Mouse (Mus musculus) kidney, adult 8-10 months (tissue): Measurements from ENCODE around the gene Dact3.

ENCODE experiments used
- DNase-seq, 2 experiments: peaks; one replicate each; pipeline ENCODE4 v3.0.0; 2022

Gene Dact3

DNA sequence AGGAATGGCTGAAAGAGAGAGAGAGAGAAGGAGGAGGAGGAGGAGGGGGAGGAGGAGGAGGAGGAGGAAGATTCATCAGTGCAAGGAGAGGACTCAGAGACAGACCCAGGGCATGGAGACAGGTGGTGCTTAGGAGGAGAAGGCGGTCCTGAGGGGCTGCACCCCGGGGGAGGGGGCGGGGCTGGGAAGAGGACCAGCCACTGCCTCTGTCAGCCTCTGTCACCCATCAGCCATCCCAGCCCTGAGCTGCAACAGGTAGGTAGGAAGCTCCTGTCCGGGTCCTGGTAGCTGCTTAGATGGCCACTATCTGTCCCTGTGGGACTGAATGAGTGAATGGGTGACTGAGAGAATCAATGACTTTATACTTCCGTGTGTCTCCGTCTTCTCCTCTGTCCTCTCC is 18.5 kb downstream of the Dact3 start:
- no peak for DNase-seq

DNA sequence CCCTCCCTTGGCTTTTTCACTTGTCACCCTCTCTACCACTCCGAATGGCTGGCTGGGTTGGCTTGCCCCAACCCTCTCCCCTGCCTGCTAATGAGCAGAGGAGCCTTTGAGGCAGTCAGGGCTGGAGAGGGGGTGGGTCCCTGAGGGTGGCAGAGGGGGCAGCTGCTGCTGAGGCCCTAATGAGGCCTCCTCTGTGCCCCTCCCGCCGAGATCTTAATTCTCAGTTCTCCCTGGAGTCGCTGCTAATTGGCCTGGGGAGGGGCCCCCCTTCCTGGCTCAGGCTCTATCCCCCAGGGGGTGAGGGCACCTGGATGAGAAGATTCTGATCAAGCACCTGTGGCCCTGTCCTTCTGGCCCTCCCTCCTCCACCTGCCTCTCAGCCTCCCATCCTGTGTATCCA is 19.2 kb downstream of the Dact3 start:
- DNase-seq: no peak

DNA sequence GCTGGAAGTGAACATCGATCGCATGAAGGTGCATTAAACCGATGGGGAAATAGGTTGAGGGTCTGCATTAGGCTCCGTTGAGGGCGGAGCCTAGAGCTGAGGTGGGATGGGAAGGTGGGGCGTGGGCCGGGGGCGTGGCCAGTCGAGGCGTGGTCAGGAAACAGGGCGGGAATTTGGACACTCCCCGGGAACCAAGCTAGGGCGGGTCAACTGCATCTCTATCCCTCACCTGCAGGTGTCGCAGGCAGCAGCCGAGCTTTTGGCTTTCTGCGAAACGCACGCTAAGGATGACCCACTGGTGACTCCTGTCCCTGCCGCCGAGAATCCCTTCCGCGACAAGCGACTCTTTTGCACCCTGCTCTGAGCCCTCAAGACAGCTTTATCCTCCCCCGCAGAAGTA is 19.9 kb downstream of the Dact3 start:
- DNase-seq: peak; percentile 56 to 75

DNA sequence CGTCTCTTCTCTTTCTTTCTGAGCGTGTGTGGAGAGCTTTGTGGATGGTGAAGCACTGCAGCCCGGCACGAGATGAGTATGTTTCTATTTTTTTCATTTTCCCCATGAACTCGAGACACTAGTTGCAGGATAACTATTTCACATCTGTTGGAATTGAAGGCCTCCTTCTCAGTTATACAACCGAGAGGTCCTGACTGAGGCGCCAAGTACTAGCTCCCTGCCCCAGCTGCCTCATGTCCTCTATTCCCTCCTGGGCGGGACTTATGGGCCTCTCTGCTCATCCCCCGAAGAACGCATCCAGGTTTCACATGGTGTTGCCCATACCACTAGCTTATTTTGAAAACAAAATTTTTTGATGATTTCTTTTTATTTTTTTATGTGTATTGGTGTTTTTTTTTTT is 20.4 kb downstream of the Dact3 start:
- no peak for DNase-seq

DNA sequence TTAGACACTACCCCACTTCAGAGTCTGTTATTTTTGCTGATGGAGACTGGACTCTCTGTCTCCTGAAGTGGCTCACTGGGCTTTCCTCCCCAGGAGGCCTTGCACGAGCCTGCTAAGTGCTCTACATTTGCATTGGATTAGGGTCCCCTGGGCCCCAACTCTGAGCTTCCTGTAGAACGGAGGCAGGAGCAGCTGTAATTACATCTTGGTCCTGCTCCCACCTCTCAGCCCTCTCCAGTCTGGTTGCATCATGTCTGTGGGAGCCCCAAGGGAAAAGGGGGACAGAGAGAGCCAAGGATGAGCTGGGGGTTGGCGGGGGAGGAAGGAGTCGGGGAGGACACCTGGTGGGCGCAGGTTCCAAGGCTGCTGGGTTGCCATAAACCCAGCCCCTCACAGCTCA is 25.4 kb downstream of the Dact3 start:
- DNase-seq: no peak

DNA sequence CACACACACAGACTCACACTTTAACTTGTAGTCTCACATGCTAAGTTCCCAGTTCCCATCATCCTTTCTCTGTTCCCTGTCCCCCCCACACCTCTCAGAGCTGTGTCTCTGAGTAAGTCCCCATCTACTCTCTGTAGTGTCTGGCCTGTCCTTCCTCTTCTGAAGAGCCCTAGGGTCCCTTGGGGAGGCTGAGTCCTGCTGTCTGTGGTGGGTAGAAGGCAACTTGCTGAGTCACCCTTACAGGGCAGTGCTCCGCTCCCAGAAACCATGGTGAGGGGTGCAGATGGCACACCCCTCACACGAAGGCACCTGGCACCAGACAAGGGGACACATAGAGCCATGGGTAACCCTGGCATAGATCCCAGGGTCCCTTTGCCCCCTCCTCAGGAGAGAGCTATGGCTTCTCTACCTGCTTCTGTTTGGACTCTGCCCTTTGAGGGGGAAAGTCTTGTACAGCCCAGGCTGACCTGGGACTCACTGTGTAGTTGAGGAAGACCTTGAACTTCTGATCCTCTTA is 28.4 kb downstream of the Dact3 start:
- no peak for DNase-seq

DNA sequence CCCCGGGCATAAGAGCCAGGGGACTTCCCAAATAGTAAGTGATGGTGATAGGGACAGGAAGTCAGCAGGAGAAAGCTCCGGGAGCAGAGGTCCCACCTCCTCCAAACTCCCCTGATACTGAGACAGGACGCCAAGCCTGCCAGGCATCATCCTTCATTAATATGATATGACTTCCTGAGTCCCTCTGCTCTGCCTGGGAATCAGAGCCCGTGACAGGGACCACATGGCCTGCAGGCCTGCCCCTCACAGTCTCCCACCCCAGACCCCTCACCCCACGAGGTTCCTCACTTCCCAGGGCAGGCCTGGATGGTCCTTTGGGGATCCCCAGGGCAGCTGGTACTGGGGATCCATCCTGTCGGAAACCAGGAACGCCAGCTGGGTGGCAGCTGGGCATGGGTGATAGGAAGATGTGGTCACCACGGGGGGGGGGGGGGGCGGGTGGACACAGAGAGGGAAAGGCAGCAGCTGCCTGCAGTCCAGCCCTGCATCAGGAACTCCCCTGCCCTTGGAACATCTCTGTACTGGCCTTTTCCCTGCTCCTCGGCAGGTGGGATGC is 29.1 kb downstream of the Dact3 start:
- DNase-seq: no peak

DNA sequence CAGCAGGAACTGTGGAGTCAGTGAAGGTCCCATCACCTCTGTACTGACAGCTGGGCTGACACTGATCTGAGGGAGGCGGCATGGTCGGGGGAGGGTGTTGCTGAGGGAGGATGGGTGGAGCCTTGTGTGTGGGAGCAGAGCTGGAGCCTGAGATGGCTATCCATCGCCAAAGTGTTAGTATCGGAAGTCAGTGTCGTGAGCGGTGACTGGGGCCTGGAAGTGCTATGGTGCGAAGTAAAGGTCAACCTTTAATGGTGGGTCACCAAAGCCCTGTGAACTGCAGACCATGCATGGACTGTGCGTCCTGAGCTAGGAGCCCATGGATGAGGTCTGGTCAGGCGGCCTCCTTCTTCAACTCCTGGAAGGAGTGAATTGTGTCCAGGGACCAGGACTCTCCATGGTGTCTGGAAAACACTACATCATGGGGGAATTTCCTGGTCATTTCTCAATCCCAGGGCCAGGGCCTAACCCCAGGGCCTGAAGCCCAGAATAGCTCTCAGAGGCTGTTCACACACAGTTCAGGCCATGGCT is 30.4 kb downstream of the Dact3 start:
- no peak for DNase-seq

DNA sequence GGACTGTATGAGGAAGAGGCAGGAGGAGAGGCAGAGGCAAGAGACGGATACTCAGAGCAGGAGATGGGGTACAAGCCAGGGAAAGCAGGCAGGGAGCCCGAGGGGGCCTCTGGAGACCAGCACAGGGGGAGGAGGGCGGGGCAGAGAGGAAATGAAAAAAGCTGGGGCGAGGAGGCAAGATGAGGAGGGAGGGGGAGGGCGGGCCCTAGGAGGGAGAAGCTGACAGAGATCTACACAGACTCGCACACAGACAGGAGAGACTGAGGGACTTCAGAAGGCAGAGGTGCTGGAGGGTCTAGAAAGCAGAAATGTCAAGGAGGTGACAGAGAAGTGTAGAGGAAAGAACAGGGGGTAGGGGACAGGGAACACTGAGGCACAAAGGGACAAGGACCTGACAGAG is 31.2 kb downstream of the Dact3 start, which contains the start of gene Ptgir:
Gene Ptgir, plus strand, starts transcription at position 210 of the 400 bp plus-strand sequence.
- DNase-seq: no peak

DNA sequence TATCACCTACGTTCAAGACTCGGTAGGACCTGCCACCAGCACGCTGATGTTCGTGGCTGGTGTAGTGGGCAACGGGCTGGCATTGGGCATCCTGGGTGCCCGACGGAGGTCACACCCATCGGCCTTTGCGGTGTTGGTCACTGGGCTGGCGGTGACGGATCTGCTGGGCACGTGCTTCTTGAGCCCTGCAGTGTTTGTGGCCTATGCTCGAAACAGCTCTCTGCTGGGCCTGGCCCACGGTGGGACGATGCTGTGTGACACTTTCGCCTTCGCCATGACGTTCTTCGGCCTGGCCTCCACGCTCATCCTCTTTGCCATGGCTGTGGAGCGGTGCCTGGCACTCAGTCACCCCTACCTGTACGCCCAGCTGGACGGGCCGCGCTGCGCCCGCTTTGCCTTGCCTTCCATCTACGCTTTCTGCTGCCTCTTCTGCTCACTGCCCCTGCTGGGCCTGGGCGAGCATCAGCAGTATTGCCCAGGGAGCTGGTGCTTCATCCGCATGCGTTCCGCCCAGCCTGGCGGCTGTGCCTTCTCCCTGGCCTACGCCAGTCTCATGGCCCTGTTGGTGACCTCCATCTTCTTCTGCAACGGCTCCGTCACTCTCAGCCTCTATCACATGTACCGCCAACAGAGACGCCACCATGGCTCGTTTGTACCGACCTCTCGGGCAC is 31.9 kb downstream of the Dact3 start:
- no peak for DNase-seq

DNA sequence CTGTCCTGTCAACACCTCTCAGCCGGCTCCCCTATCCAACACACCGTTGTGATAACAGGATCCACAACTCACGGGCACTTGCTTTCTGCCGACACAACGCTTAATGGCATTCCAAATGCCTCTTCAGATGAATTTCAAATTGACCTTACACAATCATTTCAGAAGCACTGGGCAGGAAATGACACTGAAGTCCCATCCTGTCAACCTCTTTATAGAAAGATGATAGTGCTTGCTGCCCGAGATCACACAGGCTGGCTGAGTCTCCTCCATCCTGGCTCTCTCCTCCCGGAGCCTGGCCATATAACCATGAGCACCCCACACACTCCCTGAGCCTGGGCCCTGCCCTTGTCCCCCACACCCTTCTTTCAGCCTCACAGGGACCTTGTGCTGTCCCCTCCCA is 32.7 kb downstream of the Dact3 start:
- no peak for DNase-seq

DNA sequence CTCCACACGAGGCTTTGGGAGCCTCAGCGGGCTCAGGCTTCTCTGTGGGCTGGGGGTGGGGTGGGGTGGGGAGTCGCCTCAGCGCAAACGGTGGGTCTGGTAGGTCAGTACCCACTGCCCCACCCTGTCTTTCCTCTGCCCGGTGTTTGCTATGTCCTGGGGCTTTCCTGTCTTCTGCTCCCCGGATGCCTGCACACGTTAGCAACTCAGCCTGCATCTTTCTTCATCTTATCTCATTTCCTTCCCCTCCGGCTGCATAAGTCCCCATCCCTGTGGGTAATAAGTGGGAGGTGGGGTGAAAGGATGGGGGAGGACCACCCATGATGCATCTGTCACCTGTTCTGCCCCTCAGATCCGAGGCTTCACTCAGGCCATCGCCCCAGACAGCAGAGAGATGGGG is 33.2 kb downstream of the Dact3 start:
- DNase-seq: no peak

DNA sequence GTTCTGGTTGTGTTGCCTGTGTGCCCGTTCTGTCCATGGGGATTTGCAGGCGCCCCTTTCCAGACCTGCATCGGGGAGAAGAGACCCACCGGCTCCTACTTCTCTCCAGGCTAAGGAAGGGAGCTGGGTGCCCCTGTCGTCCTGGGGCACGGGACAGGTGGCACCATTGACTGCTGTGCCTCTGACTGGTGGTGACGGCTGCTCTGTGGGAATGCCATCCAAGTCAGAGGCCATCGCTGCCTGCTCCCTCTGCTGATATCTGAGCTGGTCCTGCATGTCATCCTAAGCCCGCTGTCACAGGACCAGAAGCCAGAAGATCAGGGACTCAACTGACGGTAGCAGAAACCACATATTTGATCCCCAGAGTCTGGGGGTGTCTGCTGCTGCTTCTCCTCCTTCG is 33.7 kb downstream of the Dact3 start:
- DNase-seq: no peak

DNA sequence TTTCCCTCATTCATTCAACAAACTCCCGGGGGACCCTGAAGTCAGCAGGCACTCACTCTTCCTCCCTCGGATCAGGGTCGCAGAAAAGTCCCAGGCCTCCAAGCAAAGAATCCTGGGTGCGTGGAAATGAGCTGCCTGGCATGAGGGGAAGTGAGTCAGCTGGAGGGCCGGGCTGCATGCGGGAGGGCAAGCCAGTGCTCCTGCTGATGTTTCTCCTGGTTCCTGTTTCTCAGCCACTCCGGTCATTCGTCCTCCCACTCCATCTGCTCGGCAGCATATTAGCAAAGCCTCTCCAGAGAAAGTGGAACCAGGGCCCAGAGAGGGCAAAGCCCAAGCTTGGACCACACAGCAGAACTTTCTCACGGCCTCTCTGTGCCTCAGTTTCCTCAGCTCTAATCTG is 34.8 kb downstream of the Dact3 start:
- no peak for DNase-seq

DNA sequence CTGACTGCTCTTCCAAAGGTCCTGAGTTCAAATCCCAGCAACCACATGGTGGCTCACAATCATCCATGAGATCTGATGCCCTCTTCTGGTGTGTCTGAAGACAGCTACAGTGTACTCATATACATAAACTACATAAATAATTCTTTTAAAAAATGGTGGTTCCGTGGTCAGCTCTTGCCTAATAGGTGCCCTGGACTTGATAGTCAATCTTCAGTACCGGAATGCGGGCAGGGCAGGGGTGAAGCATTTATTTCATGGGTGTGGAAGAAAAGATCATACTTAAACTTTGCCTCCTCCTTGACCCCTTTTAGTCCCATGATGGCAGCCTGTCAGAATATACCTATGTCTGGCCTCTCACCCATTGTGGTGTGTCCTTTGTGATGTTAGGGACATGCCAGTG is 36.8 kb downstream of the Dact3 start:
- no peak for DNase-seq

DNA sequence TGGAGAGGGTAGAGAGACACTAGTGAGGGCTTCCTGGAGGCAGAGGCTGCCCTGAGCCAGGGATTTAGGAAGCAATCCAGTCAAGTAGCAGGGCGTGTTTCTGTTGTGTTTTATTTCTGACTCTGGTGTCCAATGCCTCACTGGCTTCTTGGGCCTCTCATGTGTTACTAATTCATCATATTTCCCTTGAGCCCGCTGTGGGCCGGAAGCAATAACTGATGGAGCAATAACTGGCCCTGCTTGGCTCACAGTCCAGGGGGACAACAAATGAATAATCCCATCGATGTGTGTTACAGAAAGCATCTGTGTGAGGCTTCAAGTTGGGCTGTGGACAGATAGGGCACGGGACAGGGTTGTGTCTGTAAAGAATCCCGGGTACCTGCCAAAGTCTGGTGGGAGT is 37.2 kb downstream of the Dact3 start:
- no peak for DNase-seq

DNA sequence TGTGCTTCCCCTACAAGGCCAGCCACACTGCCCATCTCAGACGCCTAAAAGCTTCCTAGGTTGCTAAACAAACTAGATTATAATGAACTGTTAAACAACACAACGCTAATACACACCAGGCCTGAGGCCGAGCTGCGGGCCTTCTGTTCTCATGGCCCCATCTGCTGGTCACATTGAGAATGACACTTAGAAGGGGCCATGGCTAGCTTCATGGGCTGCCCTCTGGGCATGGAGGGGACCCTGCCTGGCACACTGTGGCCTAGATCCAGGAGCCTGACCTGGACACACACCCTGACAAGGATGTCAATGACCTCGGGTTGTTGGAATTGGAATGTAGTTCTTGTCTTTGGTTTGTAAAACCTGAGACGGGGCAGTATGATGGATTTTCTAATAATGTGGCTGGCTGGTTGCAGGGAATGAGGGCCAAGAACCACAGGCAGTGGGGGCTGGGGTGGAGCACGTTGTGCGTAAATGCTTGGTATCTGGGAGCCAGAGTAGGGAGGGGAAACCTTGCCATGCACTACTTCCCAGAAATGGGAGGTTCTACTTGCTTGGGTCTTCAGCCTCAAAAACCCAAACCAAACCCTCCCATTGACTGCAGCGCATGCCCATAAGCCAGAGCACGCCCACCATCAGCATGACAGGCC is 38.8 kb downstream of the Dact3 start:
- peak in 1 of 2 experiments; percentile 76 for DNase-seq

DNA sequence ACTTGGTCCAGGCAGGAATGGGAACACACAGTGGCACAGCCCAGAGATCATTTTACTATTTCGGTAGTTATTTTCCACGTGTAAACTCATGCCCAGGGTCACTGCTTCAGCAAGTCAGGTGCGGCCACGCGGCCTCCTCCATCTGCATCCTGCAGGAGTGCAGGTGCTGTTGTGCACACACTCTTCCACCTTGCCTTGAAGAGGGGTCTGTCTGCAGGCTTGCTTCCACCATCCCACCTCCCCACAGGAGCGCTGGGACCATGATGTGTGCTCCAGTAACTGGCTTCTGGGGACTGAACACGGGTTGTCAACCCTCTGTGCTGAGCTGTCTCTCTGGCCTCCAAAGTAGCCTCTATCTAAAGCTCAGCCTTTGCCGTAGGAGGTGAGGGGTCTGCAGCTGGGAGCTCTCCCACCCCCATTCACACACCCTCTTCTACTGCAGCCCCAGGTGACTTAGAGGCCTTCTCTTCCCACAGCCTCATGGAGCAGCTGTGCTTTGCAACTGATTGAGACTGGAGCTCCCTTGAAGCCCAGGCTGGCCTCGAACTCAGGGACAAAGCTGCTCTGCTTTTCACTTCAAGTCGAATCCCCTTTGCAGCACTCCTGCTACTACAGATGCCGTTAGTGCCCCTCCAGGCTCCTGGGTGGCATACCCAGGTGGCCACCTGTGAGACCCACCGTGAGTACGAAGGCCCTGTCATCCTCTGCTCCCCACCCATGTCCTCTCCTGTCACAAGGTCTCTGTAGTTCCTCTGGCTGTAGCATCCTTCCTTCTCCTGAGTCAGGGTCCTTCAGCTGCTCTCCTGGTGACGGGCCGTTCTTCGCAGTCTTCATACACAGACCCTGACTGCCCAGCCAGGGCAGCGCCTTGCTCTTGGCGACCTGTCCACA is 39.6 kb downstream of the Dact3 start:
- no peak for DNase-seq

DNA sequence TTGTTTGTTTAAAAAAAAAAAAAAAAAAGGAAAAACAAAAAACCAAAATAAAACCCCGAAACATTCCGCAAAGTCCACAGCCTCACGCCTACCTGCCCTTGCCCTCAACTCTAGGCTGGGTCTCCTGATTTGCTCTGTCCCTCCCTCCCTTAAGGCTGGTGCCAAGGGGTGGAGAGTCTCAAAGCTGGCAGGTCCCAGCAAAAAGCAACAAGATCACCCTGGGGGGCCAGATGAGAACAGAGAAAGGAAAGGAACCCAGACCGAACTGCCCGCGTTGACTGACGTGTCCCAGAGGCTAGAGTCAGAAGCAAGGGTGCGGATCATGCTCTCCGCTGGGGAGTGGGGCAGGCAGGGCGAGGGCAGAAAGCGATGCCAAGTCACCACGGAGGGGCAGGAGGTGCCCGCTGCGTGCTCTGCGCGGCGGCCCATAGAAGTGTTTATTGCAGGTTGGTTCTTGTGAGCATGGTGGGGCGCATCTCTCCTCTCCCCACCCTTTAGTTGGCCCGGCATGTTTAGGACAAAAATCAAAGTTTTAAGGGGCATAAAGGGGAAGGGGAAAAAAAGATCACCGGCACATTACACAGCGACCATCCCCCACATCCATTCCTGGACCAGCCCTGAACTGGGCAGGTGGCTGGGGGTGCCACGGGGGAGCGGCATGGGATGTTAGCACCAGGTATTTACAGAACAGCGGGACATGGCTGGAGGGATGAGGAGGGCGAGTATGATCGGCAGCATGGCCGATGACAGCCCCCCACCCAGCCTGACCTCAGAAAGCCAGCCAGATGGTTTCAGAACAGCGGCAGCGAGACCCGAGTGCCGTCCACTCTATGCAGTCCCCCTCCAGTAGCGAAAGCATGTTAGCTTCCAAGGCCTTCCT is 40.6 kb downstream of the Dact3 start:
- no peak for DNase-seq

DNA sequence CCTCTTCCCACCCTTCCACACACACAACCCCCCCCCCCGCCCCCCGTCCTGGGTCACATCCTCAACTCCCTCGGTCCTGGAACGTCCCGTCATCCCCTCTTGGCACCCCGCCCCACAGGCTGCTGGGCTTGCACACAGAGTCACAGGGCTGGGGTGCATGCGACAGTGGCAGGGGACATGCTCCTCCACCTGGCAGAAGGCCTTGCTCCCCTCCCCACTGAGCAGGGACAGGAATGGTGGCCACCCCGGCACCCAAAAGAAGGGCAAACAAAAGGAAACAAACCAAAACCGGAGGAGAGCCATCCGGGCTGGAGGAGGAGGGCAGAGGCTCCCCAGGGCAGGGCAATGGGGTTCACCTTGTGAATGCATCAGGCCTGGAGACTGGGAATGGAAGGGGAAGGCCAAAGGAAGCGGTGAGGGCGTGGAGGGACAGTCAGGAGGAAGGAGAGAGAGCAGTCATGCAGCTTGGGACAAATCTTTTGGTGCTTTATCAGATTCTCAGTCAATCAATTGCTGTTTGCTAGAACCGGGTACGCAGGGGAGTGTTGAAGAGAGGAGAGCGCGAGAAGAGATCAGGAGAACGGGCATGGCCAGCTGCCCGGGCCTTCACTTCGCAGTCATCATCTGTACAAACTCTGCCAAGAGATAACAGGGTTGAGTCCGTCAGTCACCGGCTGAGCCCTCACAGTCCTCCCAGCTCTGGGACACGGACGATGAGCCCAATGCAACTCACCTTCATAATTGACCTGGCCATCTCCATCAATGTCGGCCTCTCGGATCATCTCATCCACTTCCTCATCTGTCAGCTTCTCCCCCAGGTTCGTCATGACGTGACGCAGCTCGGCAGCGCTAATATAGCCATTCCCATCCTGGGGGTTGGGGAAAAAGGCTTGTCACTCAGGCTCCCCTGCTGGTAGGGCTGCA is 41.5 kb downstream of the Dact3 start:
- DNase-seq: no peak

DNA sequence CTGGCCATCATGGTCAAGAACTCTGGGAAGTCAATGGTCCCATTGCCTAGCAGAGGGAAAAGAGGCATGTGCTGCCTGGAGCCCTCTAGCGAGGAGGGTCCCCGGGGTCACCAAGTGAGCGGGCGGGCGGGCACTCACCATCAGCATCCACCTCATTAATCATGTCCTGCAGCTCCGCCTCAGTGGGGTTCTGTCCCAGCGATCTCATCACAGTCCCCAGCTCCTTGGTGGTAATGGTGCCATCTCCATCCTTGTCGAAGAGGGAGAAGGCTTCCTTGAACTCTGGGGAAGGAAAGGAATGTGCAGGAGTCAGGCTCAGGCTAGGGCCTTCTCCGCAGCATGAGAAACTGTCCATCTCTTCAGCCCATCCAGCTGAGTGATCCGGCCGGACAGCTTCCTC is 42.3 kb downstream of the Dact3 start:
- no peak for DNase-seq
